Mouse (Mus musculus) cerebellum, adult 18-20 months (tissue): Measurements from ENCODE around the gene 6030452D12Rik.

Experiments used
- DNase-seq, 2 experiments: peaks; one replicate each; pipeline ENCODE4 v3.0.0; 2021

6030452D12Rik gene

GRCm38 (mm10) chr8:106518763-106519162 is 18.4 kb downstream of the 6030452D12Rik start:
- no peak for DNase-seq

GRCm38 (mm10) chr8:106520578-106520977 is 20.3 kb downstream of the 6030452D12Rik start:
- no peak for DNase-seq

- DNase-seq = no peak
Measured at GRCm38 (mm10) chr8:106521845-106522244, 21.5 kb downstream of the 6030452D12Rik start.

GRCm38 (mm10) chr8:106526725-106527124 is 26.4 kb downstream of the 6030452D12Rik start:
- DNase-seq = no peak

GRCm38 (mm10) chr8:106527241-106528036 is 27.1 kb downstream of the 6030452D12Rik start:
- no peak for DNase-seq

GRCm38 (mm10) chr8:106528596-106529249 is 28.4 kb downstream of the 6030452D12Rik start:
- no peak for DNase-seq

- DNase-seq = no peak
Measured at GRCm38 (mm10) chr8:106529885-106530482, 29.7 kb downstream of the 6030452D12Rik start.

GRCm38 (mm10) chr8:106530566-106530965 is 30.2 kb downstream of the 6030452D12Rik start:
- no peak for DNase-seq

- no peak for DNase-seq
Measured at GRCm38 (mm10) chr8:106533709-106534108, 33.4 kb downstream of the 6030452D12Rik start.

- peak; percentile 28 to 39 for DNase-seq
Measured at GRCm38 (mm10) chr8:106534449-106534848, 34.1 kb downstream of the 6030452D12Rik start.

- DNase-seq = no peak
Measured at GRCm38 (mm10) chr8:106535448-106535847, 35.1 kb downstream of the 6030452D12Rik start.

- no peak for DNase-seq
Measured at GRCm38 (mm10) chr8:106539193-106539592, 38.9 kb downstream of the 6030452D12Rik start.

- no peak for DNase-seq
Measured at GRCm38 (mm10) chr8:106541002-106541401, 40.7 kb downstream of the 6030452D12Rik start.

GRCm38 (mm10) chr8:106543043-106543442 is 42.7 kb downstream of the 6030452D12Rik start:
- DNase-seq = no peak

GRCm38 (mm10) chr8:106545149-106545548 is 44.8 kb downstream of the 6030452D12Rik start:
- DNase-seq = no peak

GRCm38 (mm10) chr8:106546746-106547145 is 46.4 kb downstream of the 6030452D12Rik start:
- no peak for DNase-seq

- DNase-seq = no peak
Measured at GRCm38 (mm10) chr8:106548366-106548936, 48.1 kb downstream of the 6030452D12Rik start.

GRCm38 (mm10) chr8:106550906-106551305 is 50.6 kb downstream of the 6030452D12Rik start:
- no peak for DNase-seq

GRCm38 (mm10) chr8:106554011-106554410 is 53.7 kb downstream of the 6030452D12Rik start:
- no peak for DNase-seq

GRCm38 (mm10) chr8:106556068-106556645 is 55.8 kb downstream of the 6030452D12Rik start:
- no peak for DNase-seq
